Mouse (Mus musculus): ENCODE results near the gene Lsm4. TPM values are rescaled to one million over a fixed set of nuclear protein-coding genes. Genes with fewer than 3 reads are reported as not detected.

The Lsm4 gene
- 148 and 168 TPM in 2 replicates for polyA plus RNA-seq (2012; rRNA removed)

GRCm38 (mm10) chr8:70673079-70673856 is at the start of gene Lsm4:
TSS of gene Lsm4 (plus strand) at chr8:70673248.
- no peaks in the 10 kb centered on the region for H3K27me3 ChIP-seq (ENCODE audit: control insufficient read depth, insufficient read depth, low read length)
- H3K4me1 ChIP-seq (ENCODE audit: control insufficient read depth, insufficient read depth, low read length), result peaks cover 21% of the 10 kb centered on the region
- peak within 1 kb of the TSS; percentile 96 for H3K4me3 ChIP-seq (ENCODE audit: control insufficient read depth, low read depth, low read length)
- peak within 1 kb of the TSS; percentile 95 for H3K27ac ChIP-seq (ENCODE audit: control insufficient read depth, insufficient read depth, low read depth, low read length)
- peak; percentile 40 for TF ChIP-seq POLR2A (IDR thresholded peaks at IDR 0.05; ENCODE audit: control insufficient read depth, low read depth, low read length)
- TF ChIP-seq CTCF (IDR thresholded peaks at IDR 0.05; ENCODE audit: control insufficient read depth, insufficient read depth, insufficient replicate concordance, low read depth, low read length), result peak; percentile 52; the same call in 1 of the 2 replicates
- H3K36me3 ChIP-seq (ENCODE audit: control insufficient read depth, insufficient read depth, low read length), result no peaks in the 10 kb centered on the region

- H3K4me3 ChIP-seq (ENCODE audit: control insufficient read depth, low read depth, low read length), result no peak overlapping the region
- no peaks in the 10 kb centered on the region for H3K27me3 ChIP-seq (ENCODE audit: control insufficient read depth, insufficient read depth, low read length)
- peak; percentile 46; the same call in 1 of the 2 replicates for TF ChIP-seq CTCF (IDR thresholded peaks at IDR 0.05; ENCODE audit: control insufficient read depth, insufficient read depth, insufficient replicate concordance, low read depth, low read length)
- TF ChIP-seq POLR2A (IDR thresholded peaks at IDR 0.05; ENCODE audit: control insufficient read depth, low read depth, low read length), result no peak
- no peaks in the 10 kb centered on the region for H3K36me3 ChIP-seq (ENCODE audit: control insufficient read depth, insufficient read depth, low read length)
- no peak overlapping the region for H3K27ac ChIP-seq (ENCODE audit: control insufficient read depth, insufficient read depth, low read depth, low read length)
- peaks cover 16% of the 10 kb centered on the region for H3K4me1 ChIP-seq (ENCODE audit: control insufficient read depth, insufficient read depth, low read length)
These were observed 47.9 kb upstream of the Lsm4 start for GRCm38 (mm10) chr8:70625104-70625503.

GRCm38 (mm10) chr8:70627041-70627440 is 46.0 kb upstream of the Lsm4 start:
- Histone ChIP-seq H3K36me3 (ENCODE audit: control insufficient read depth, insufficient read depth, low read length) (no peaks in the 10 kb centered on the region), H3K4me1 (ENCODE audit: control insufficient read depth, insufficient read depth, low read length) (peaks cover 15% of the 10 kb centered on the region), H3K27ac (ENCODE audit: control insufficient read depth, insufficient read depth, low read depth, low read length) (no peak overlapping the region), H3K4me3 (ENCODE audit: control insufficient read depth, low read depth, low read length) (no peak overlapping the region), H3K27me3 (ENCODE audit: control insufficient read depth, insufficient read depth, low read length) (no peaks in the 10 kb centered on the region)
- TF ChIP-seq CTCF (IDR thresholded peaks at IDR 0.05; ENCODE audit: control insufficient read depth, insufficient read depth, insufficient replicate concordance, low read depth, low read length) (no peak), POLR2A (IDR thresholded peaks at IDR 0.05; ENCODE audit: control insufficient read depth, low read depth, low read length) (no peak)

- Histone ChIP-seq H3K4me1 (ENCODE audit: control insufficient read depth, insufficient read depth, low read length) (peaks cover 15% of the 10 kb centered on the region), H3K4me3 (ENCODE audit: control insufficient read depth, low read depth, low read length) (no peak overlapping the region), H3K36me3 (ENCODE audit: control insufficient read depth, insufficient read depth, low read length) (no peaks in the 10 kb centered on the region), H3K27ac (ENCODE audit: control insufficient read depth, insufficient read depth, low read depth, low read length) (no peak overlapping the region), H3K27me3 (ENCODE audit: control insufficient read depth, insufficient read depth, low read length) (no peaks in the 10 kb centered on the region)
- TF ChIP-seq POLR2A (IDR thresholded peaks at IDR 0.05; ENCODE audit: control insufficient read depth, low read depth, low read length) (no peak), CTCF (IDR thresholded peaks at IDR 0.05; ENCODE audit: control insufficient read depth, insufficient read depth, insufficient replicate concordance, low read depth, low read length) (no peak)
These were observed 44.0 kb upstream of the Lsm4 start for GRCm38 (mm10) chr8:70628986-70629490.

GRCm38 (mm10) chr8:70629574-70630531 is 43.2 kb upstream of the Lsm4 start:
- TF ChIP-seq POLR2A (IDR thresholded peaks at IDR 0.05; ENCODE audit: control insufficient read depth, low read depth, low read length), result peak; percentile 52; the same call in 1 of the 2 replicates
- TF ChIP-seq CTCF (IDR thresholded peaks at IDR 0.05; ENCODE audit: control insufficient read depth, insufficient read depth, insufficient replicate concordance, low read depth, low read length), result peak; percentile 100
- Histone ChIP-seq H3K4me3 (ENCODE audit: control insufficient read depth, low read depth, low read length) (peak overlapping the region; percentile 91), H3K27ac (ENCODE audit: control insufficient read depth, insufficient read depth, low read depth, low read length) (peak overlapping the region; percentile 84), H3K36me3 (ENCODE audit: control insufficient read depth, insufficient read depth, low read length) (no peaks in the 10 kb centered on the region), H3K27me3 (ENCODE audit: control insufficient read depth, insufficient read depth, low read length) (no peaks in the 10 kb centered on the region), H3K4me1 (ENCODE audit: control insufficient read depth, insufficient read depth, low read length) (peaks cover 18% of the 10 kb centered on the region)

GRCm38 (mm10) chr8:70630532-70631381 is 42.3 kb upstream of the Lsm4 start:
- Histone ChIP-seq H3K27ac (ENCODE audit: control insufficient read depth, insufficient read depth, low read depth, low read length) (no peak overlapping the region), H3K27me3 (ENCODE audit: control insufficient read depth, insufficient read depth, low read length) (no peaks in the 10 kb centered on the region), H3K36me3 (ENCODE audit: control insufficient read depth, insufficient read depth, low read length) (no peaks in the 10 kb centered on the region), H3K4me1 (ENCODE audit: control insufficient read depth, insufficient read depth, low read length) (peaks cover 18% of the 10 kb centered on the region), H3K4me3 (ENCODE audit: control insufficient read depth, low read depth, low read length) (no peak overlapping the region)
- no peak for TF ChIP-seq CTCF (IDR thresholded peaks at IDR 0.05; ENCODE audit: control insufficient read depth, insufficient read depth, insufficient replicate concordance, low read depth, low read length)
- no peak for TF ChIP-seq POLR2A (IDR thresholded peaks at IDR 0.05; ENCODE audit: control insufficient read depth, low read depth, low read length)

All from testis, adult 2 months (tissue).